15 mouse cellular contexts compared by ENCODE assay signal in the genomic region with DNA sequence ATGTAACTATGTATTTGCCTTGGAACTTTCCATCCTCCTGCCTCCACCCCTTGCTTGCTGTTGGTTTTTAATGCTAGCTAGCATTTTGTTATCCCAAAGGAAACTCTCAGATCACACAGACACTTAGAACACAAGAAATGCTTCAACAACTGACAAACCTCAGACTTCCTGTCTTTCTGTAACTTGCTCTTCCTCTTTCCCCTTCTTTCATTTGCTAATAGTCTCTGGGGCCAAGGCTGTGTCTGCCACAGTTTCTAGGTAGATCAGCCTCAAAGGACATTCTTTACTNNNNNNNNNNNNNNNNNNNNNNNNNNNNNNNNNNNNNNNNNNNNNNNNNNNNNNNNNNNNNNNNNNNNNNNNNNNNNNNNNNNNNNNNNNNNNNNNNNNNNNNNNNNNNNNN. TPM values are rescaled to one million over a fixed set of nuclear protein-coding genes. Genes with fewer than 3 reads are reported as not detected.
DNase-seq lines count a peak whose midpoint lies in the region; ATAC-seq and TF ChIP-seq lines count a peak whose summit lies in the region.
"Had no signal": no experiment of that assay in that cellular context is flagged by ENCODE, and none has a peak within 500 bp of the region (broad histone marks: within the 10 kb centered on the region; RNA-seq: fewer than 3 reads in every experiment).

No protein-coding gene starts in this region.

- ATAC-seq in heart, embryonic 14.5 days (ENCODE audit: insufficient number of reproducible peaks, insufficient read depth, low FRiP score, low read depth), result no peak
- ATAC-seq in liver, embryonic 13.5 days (ENCODE audit: low read depth), result no peak
- no peak for ATAC-seq in midbrain, postnatal 0 days (ENCODE audit: low FRiP score)
- ATAC-seq: forebrain, postnatal 0 days had no signal

- TF ChIP-seq EP300 in heart, adult 2 months (IDR thresholded peaks at IDR 0.05; ENCODE audit: insufficient read depth, low read depth, low read length), result no peak

- H3K27me3 ChIP-seq in heart, embryonic 14.5 days (ENCODE audit: control insufficient read depth, insufficient read depth, low read length), result no peaks in the 10 kb centered on the region
- no peaks in the 10 kb centered on the region for H3K27me3 ChIP-seq in heart, adult 2 months (ENCODE audit: control insufficient read depth, insufficient read depth, low read length)
- H3K27me3 ChIP-seq in liver, embryonic 13.5 days, result no peaks in the 10 kb centered on the region
- H3K27me3 ChIP-seq in midbrain, postnatal 0 days (ENCODE audit: insufficient read depth, low read length), result no peaks in the 10 kb centered on the region
- H3K27me3 ChIP-seq: kidney, embryonic 15.5 days; midbrain, embryonic 12.5 days had no signal

- no peak overlapping the region for H3K9ac ChIP-seq in heart, embryonic 14.5 days (ENCODE audit: low read length)
- no peak overlapping the region for H3K9ac ChIP-seq in heart, adult 2 months (ENCODE audit: low read depth, low read length)
- no peak overlapping the region for H3K9ac ChIP-seq in liver, embryonic 13.5 days
- no peak overlapping the region for H3K9ac ChIP-seq in midbrain, postnatal 0 days (replicated peaks; ENCODE audit: low read length, poor library complexity, severe bottlenecking)
- H3K9ac ChIP-seq: forebrain, postnatal 0 days; kidney, embryonic 15.5 days; midbrain, embryonic 12.5 days had no signal

- no peak overlapping the region for H3K4me2 ChIP-seq in heart, embryonic 14.5 days (ENCODE audit: low read length)
- H3K4me2 ChIP-seq in liver, embryonic 13.5 days, result no peak overlapping the region
- no peak overlapping the region for H3K4me2 ChIP-seq in midbrain, postnatal 0 days (ENCODE audit: low read depth, low read length, poor library complexity, severe bottlenecking)
- H3K4me2 ChIP-seq: kidney, embryonic 15.5 days; midbrain, embryonic 12.5 days had no signal

- no peak for DNase-seq in heart, adult 2 months
- peak; percentile 32 for DNase-seq in thymus, postnatal 25 days
- no peak for DNase-seq in thymus, postnatal 10 days (ENCODE audit: low spot score in 2 of 2)
- DNase-seq in liver, embryonic 13.5 days, result no peak
- DNase-seq in frontal cortex, postnatal 14 days (ENCODE audit: low spot score in 2 of 2), result no peak
- DNase-seq in midbrain, postnatal 0 days (ENCODE audit: low spot score), result no peak
- no peak for DNase-seq in yolk sac, embryonic 10.5 days (ENCODE audit: low spot score)
- DNase-seq: cerebellum, postnatal 36 days; forebrain, postnatal 0 days; right cerebral cortex, postnatal 14 days had no signal

- TF ChIP-seq POLR2A in heart, adult 2 months (IDR thresholded peaks at IDR 0.05; ENCODE audit: insufficient read depth, low read depth, low read length), result no peak

- no peak overlapping the region for H3K4me3 ChIP-seq in heart, embryonic 14.5 days (ENCODE audit: control insufficient read depth in 1 of 2, insufficient read depth in 1 of 2, low read depth in 1 of 2, low read length in 2 of 2)
- no peak overlapping the region for H3K4me3 ChIP-seq in heart, adult 2 months
- H3K4me3 ChIP-seq in liver, embryonic 13.5 days (replicated peaks), result no peak overlapping the region
- no peak overlapping the region for H3K4me3 ChIP-seq in midbrain, postnatal 0 days (ENCODE audit: low read depth, low read length)
- H3K4me3 ChIP-seq: hindbrain, embryonic 10.5 days; kidney, embryonic 15.5 days; midbrain, embryonic 12.5 days had no signal

- intact Hi-C loops in heart, adult 2 months (cut with DNase I), result no loop called here

- 0 out of 2 replicates have a peak, but pooled peaks cover 6% of the 10 kb centered on the region for H3K9me3 ChIP-seq in heart, embryonic 14.5 days (ENCODE audit: control insufficient read depth, low read length)
- no peaks in the 10 kb centered on the region for H3K9me3 ChIP-seq in liver, embryonic 13.5 days (replicated peaks)
- no peaks in the 10 kb centered on the region for H3K9me3 ChIP-seq in midbrain, postnatal 0 days (ENCODE audit: low read length)
- H3K9me3 ChIP-seq: hindbrain, embryonic 10.5 days; kidney, embryonic 15.5 days; midbrain, embryonic 12.5 days had no signal

- H3K27ac ChIP-seq in heart, embryonic 14.5 days (replicated peaks in 1 of 2; ENCODE audit: control insufficient read depth in 1 of 2, insufficient read depth in 1 of 2, low read depth in 2 of 2, low read length in 2 of 2), result peak overlapping the region; percentile 47 to 61; a peak in 3 of 4 replicates
- no peak overlapping the region for H3K27ac ChIP-seq in heart, adult 2 months
- peak overlapping the region; percentile 62 for H3K27ac ChIP-seq in liver, embryonic 13.5 days
- no peak overlapping the region for H3K27ac ChIP-seq in midbrain, postnatal 0 days (ENCODE audit: low read depth, low read length)
- H3K27ac ChIP-seq: hindbrain, embryonic 10.5 days; kidney, embryonic 15.5 days; midbrain, embryonic 12.5 days; stomach, postnatal 0 days had no signal

- H3K79me2 ChIP-seq in heart, adult 2 months (replicated peaks; ENCODE audit: control insufficient read depth, insufficient read depth, low read length), result no peaks in the 10 kb centered on the region

- H3K36me3 ChIP-seq in heart, embryonic 14.5 days (ENCODE audit: control insufficient read depth, insufficient read depth, low read length), result no peaks in the 10 kb centered on the region
- H3K36me3 ChIP-seq in heart, adult 2 months (ENCODE audit: control insufficient read depth, insufficient read depth, low read length), result peaks cover 2% of the 10 kb centered on the region; the same call in 1 of the 2 replicates
- H3K36me3 ChIP-seq in liver, embryonic 13.5 days, result no peaks in the 10 kb centered on the region
- H3K36me3 ChIP-seq in midbrain, postnatal 0 days (ENCODE audit: insufficient read depth, low read length), result no peaks in the 10 kb centered on the region
- H3K36me3 ChIP-seq: hindbrain, embryonic 10.5 days; kidney, embryonic 15.5 days; midbrain, embryonic 12.5 days had no signal

- TF ChIP-seq CTCF in heart, adult 2 months (IDR thresholded peaks at IDR 0.05), result no peak
- no peak for TF ChIP-seq CTCF in midbrain, postnatal 0 days (IDR thresholded peaks at IDR 0.05)

- peaks cover 5 to 7% of the 10 kb centered on the region in 2 experiments for H3K4me1 ChIP-seq in heart, embryonic 14.5 days (ENCODE audit: control insufficient read depth in 2 of 2, insufficient read depth in 2 of 2, low read length in 2 of 2)
- peaks cover 5% of the 10 kb centered on the region for H3K4me1 ChIP-seq in heart, adult 2 months (ENCODE audit: control insufficient read depth, insufficient read depth, low read length)
- H3K4me1 ChIP-seq in liver, embryonic 13.5 days (replicated peaks), result peaks cover 28% of the 10 kb centered on the region
- H3K4me1 ChIP-seq in midbrain, postnatal 0 days (ENCODE audit: insufficient read depth, low read length), result no peaks in the 10 kb centered on the region

RNA-seq across cellular contexts. Expression of gene Zfp217, which starts 21.2 kb away (rescaled TPM):
- polyA plus RNA-seq in heart, embryonic 14.5 days (2014; fragmentation: Nextera tagmentation; extraction: Ambion mirVana), result 3.3 and 3.4 TPM in 2 replicates
- total RNA-seq in heart, adult 2 months (2021), result 1 to 10 TPM; 8.9 to 9.4 TPM
- 5.2 and 9.7 TPM in 2 replicates for polyA plus RNA-seq in heart, adult 2 months (2012; rRNA removed)
- 3.6 and 3.7 TPM in 2 replicates for polyA plus RNA-seq in liver, embryonic 13.5 days (2015; fragmentation: Nextera tagmentation; extraction: Ambion mirVana)
- total RNA-seq in midbrain, postnatal 0 days (2014; rRNA removed), result 3.7 and 3.8 TPM in 2 replicates
- 0.44 and 0.49 TPM in 2 replicates for polyA plus RNA-seq in midbrain, postnatal 0 days (2015; fragmentation: Nextera tagmentation; extraction: Ambion mirVana)

Comparison
In these comparisons a context has a peak if more than half of its experiments do, and no peak if none do; other contexts are left out.
1. H3K27ac ChIP-seq: peak in heart, embryonic 14.5 days (2 of 2) and liver, embryonic 13.5 days (single experiment); none in heart, adult 2 months (single experiment) and midbrain, postnatal 0 days (single experiment).